Mouse (Mus musculus): ENCODE measurements around the gene Rad54l. TPM values are rescaled to one million over a fixed set of nuclear protein-coding genes. Genes with fewer than 3 reads are reported as not detected.

Rad54l gene
- polyA plus RNA-seq, 1 experiment = 11.5 TPM

DNA sequence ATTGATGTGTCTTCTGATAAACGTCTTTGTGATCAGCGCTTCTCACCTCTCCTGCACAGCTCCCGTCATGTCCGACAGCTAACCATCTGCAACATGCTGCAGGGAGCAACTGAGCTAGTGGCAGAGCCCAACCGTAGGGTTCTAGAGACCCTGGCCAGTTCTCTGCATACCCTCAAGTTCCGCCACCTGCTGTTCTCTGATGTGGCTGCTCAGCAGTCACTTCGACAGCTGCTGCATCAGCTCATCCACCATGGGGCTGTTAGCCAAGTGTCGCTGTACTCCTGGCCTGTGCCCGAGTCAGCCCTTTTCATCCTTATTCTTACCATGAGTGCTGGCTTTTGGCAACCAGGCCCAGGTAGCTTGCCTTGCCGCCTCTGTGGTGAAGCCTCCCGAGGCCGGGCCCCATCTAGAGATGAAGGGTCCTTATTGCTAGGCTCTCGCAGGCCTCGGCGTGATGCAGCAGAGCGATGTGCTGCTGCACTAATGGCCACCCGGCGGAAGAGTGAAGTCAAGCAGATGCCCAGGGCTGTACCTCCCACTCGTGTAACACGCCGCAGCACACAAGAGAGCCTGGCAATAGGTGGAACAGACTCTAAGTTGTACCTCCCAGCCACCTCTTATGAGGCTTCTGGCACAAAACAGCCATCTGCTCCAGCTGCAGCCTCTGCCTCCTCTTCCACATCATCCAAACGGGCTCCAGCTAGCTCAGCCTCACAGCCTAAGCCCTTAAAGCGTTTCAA, 34.8 kb downstream of the Rad54l start:
- TF ChIP-seq CEBPB (IDR thresholded peaks at IDR 0.05; ENCODE audit: low read depth) = no peak
- TF ChIP-seq MYOD1 (IDR thresholded peaks at IDR 0.05; ENCODE audit: control insufficient read depth, insufficient read length, low read depth) = no peak
- no peak for TF ChIP-seq FOSL1 (IDR thresholded peaks at IDR 0.05; ENCODE audit: insufficient read depth, low read length, poor library complexity, severe bottlenecking)
- no peak for TF ChIP-seq MYOG (IDR thresholded peaks at IDR 0.05; ENCODE audit: control insufficient read depth, extremely low read depth, insufficient read length)
- no peak for TF ChIP-seq USF1 (IDR thresholded peaks at IDR 0.05; ENCODE audit: low read depth)
- TF ChIP-seq CTCF (IDR thresholded peaks at IDR 0.05; ENCODE audit: control insufficient read depth, insufficient read depth, insufficient read length) = no peak
- no peak for TF ChIP-seq MAX (IDR thresholded peaks at IDR 0.05)
- Histone ChIP-seq H3ac (ENCODE audit: control insufficient read depth, insufficient read length, low read depth) (no peak overlapping the region), H3K79me2 (ENCODE audit: control insufficient read depth, insufficient read depth) (no peaks in the 10 kb centered on the region), H3K4me3 (ENCODE audit: insufficient read depth, poor library complexity, severe bottlenecking) (no peak overlapping the region), H3K36me3 (ENCODE audit: control insufficient read depth, insufficient read depth) (peaks cover 83% of the 10 kb centered on the region), H3K79me3 (ENCODE audit: low read depth) (no peaks in the 10 kb centered on the region), H3K27me3 (ENCODE audit: control insufficient read depth, insufficient read depth, insufficient read length) (no peaks in the 10 kb centered on the region)

DNA sequence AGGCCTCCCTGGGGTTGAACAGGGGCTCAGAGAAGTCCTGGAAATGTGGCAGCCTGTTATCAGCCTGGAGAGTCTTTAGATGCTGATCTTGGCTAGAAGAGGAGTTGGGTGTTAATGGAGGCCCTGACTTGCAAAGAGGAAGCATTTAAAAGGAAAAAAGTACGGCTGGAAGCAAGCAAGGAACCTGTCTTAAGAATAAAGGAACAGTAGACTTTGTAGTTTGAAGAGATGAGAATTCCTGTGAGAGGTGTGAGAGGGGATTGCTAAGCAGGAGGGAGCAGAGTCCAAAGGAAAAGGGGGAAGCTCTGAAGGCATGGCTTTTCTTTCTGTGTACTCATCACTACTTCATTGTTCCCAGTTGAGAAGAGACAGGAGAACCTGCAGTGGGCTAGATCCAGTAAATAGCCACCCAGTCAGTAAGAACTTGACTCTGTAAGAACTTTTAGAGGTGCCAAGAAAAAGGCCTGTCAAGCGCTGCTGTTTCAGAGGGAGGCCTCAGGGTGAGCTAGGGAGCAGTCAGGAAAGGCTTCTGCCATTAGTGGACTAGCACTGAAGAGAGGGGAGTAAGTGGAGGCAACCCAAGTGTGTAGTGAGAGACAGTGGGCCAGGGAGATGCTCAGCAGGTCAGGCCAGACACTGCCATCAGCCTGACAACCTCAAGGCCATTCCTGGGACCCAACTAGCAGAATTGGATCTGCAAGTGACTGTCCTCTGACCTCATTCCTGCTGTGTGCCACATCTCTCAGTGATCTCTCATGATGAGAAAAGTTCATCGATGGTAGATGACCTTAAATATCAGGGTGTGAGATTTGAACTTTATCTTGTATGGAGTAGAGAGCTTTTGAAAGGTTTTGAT, 46.0 kb downstream of the Rad54l start:
- Histone ChIP-seq H3K79me2 (ENCODE audit: control insufficient read depth, insufficient read depth) (peaks cover 69% of the 10 kb centered on the region), H3K36me3 (ENCODE audit: control insufficient read depth, insufficient read depth) (peaks cover 34% of the 10 kb centered on the region), H3K4me3 (ENCODE audit: insufficient read depth, poor library complexity, severe bottlenecking) (peak overlapping the region; percentile 79), H3ac (ENCODE audit: control insufficient read depth, insufficient read length, low read depth) (peak overlapping the region; percentile 92), H3K27me3 (ENCODE audit: control insufficient read depth, insufficient read depth, insufficient read length) (no peaks in the 10 kb centered on the region), H3K79me3 (ENCODE audit: low read depth) (peaks cover 55% of the 10 kb centered on the region)
- TF ChIP-seq CEBPB (IDR thresholded peaks at IDR 0.05; ENCODE audit: low read depth) (no peak), MYOD1 (IDR thresholded peaks at IDR 0.05; ENCODE audit: control insufficient read depth, insufficient read length, low read depth) (no peak), FOSL1 (IDR thresholded peaks at IDR 0.05; ENCODE audit: insufficient read depth, low read length, poor library complexity, severe bottlenecking) (no peak), MYOG (IDR thresholded peaks at IDR 0.05; ENCODE audit: control insufficient read depth, extremely low read depth, insufficient read length) (no peak), MAX (IDR thresholded peaks at IDR 0.05) (no peak)

DNA sequence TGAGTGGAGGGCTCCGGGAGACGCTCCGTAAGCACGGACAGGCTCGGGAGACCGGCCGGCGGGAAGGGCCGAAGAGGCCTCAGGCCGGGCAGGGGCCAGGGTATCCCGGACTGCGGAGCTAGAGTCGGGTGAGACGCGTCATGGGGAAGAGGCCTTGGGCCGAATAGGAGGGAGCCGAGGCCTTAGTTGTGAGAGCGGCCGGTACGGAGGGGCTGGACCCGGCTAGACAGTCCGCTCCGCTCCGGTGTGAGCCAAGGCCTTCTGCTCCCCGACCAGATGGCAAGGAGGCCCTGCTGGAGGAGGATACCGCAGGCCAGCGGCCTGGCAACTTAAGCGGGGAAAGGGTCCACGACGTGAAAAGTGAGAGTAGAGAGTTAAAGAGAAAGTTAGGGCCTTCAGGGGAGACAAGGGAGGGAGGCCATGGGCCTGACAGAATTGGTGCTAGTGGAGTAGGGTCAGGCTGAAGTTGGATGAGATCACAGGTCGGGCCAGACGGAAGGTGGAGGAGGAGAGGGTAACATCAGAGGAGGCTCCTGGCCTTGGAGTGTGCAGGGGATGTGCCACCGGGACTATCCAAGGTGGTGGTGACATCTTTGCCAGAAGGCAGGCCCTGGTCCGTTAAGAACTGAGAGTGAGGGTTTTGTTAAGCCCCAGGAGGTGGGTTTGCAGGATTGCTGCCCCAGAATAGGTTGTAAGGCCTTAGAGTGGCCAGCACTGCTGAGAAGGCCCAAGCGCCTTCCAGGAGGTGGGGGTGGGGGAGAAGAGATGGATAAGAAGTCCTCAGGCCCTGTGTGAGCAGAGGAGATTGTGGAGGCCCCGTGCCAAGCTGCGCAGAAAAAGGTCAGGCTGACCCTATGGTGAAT, 46.9 kb downstream of the Rad54l start:
- H3ac ChIP-seq (ENCODE audit: control insufficient read depth, insufficient read length, low read depth) = peak overlapping the region; percentile 92
- peaks cover 63% of the 10 kb centered on the region for H3K79me3 ChIP-seq (ENCODE audit: low read depth)
- peaks cover 26% of the 10 kb centered on the region for H3K36me3 ChIP-seq (ENCODE audit: control insufficient read depth, insufficient read depth)
- peak overlapping the region; percentile 79 for H3K4me3 ChIP-seq (ENCODE audit: insufficient read depth, poor library complexity, severe bottlenecking)
- TF ChIP-seq FOSL1 (IDR thresholded peaks at IDR 0.05; ENCODE audit: insufficient read depth, low read length, poor library complexity, severe bottlenecking) (no peak), MAX (IDR thresholded peaks at IDR 0.05) (no peak), CTCF (IDR thresholded peaks at IDR 0.05; ENCODE audit: control insufficient read depth, insufficient read depth, insufficient read length) (no peak), MYOD1 (IDR thresholded peaks at IDR 0.05; ENCODE audit: control insufficient read depth, insufficient read length, low read depth) (no peak), MYOG (IDR thresholded peaks at IDR 0.05; ENCODE audit: control insufficient read depth, extremely low read depth, insufficient read length) (no peak), USF1 (IDR thresholded peaks at IDR 0.05; ENCODE audit: low read depth) (no peak), CEBPB (IDR thresholded peaks at IDR 0.05; ENCODE audit: low read depth) (no peak)
- peaks cover 78% of the 10 kb centered on the region for H3K79me2 ChIP-seq (ENCODE audit: control insufficient read depth, insufficient read depth)
- no peaks in the 10 kb centered on the region for H3K27me3 ChIP-seq (ENCODE audit: control insufficient read depth, insufficient read depth, insufficient read length)

DNA sequence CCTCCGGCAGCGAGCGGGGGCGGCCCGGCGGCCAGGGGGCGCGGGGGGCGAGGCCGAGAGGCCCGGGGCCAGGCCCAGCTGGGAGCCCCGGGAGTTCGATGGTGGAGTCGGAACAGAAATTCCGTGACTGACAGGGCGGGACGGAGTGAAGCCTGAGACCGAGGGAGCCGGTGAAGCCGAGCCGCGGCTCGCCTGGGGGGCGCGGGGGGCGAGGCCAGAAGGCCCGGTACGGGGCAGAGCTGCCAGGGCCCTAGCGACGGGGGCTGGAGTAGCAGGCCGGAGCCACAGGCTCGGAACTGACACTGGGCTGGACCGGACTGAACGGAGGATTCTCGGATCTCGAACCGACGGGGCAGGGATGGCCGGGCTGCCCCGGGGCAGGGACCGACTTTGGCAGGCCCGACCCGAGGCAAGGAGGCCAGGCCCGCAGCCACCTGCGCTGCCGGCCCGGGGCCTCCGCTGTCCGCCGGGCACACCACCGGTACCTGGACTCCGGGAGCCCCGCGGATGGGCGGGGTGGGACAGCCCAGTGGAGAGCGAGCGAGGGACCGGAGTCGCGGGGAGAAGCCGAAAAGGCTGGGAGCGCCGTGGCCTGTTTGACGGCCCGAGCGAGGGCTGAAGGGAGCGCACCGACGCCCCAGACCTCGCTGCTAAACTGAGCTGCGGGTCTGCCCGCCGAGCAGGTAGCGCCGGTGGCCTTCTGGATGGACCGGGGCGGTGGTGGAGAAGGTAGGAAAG, 47.7 kb downstream of the Rad54l start:
- Histone ChIP-seq H3K27me3 (ENCODE audit: control insufficient read depth, insufficient read depth, insufficient read length) (no peaks in the 10 kb centered on the region), H3K4me3 (ENCODE audit: insufficient read depth, poor library complexity, severe bottlenecking) (peak overlapping the region; percentile 79), H3K36me3 (ENCODE audit: control insufficient read depth, insufficient read depth) (peaks cover 19% of the 10 kb centered on the region), H3ac (ENCODE audit: control insufficient read depth, insufficient read length, low read depth) (peak overlapping the region; percentile 92), H3K79me2 (ENCODE audit: control insufficient read depth, insufficient read depth) (peaks cover 86% of the 10 kb centered on the region), H3K79me3 (ENCODE audit: low read depth) (peaks cover 71% of the 10 kb centered on the region)
- TF ChIP-seq MYOG (IDR thresholded peaks at IDR 0.05; ENCODE audit: control insufficient read depth, extremely low read depth, insufficient read length) (no peak), CEBPB (IDR thresholded peaks at IDR 0.05; ENCODE audit: low read depth) (no peak), FOSL1 (IDR thresholded peaks at IDR 0.05; ENCODE audit: insufficient read depth, low read length, poor library complexity, severe bottlenecking) (no peak), MAX (IDR thresholded peaks at IDR 0.05) (no peak), MYOD1 (IDR thresholded peaks at IDR 0.05; ENCODE audit: control insufficient read depth, insufficient read length, low read depth) (no peak), CTCF (IDR thresholded peaks at IDR 0.05; ENCODE audit: control insufficient read depth, insufficient read depth, insufficient read length) (no peak), USF1 (IDR thresholded peaks at IDR 0.05; ENCODE audit: low read depth) (no peak)
